Mouse (Mus musculus) neural tube, embryonic 11.5 days (tissue): ENCODE measurements at regions not wholly inside any gene's neighbourhood (a gene's known extent, or its start where the extent isn't known, plus 50 kb on each side); places are given as distances from the start of the nearest gene placed in this dataset.

ENCODE experiments used
- ATAC-seq: fragments of 200-750 bp; cut with Nextera tagmentation; 2 replicates; pipeline ENCODE4 v1.8.0; 2017; ENCODE audit warnings: moderate number of reproducible peaks, mild to moderate bottlenecking, moderate TSS enrichment, moderate library complexity; ENCODE audit not compliant: insufficient read depth, low FRiP score, low TSS enrichment
- DNase-seq: peaks from one replicate; pipeline ENCODE4 v3.0.0-alpha.2; 2015; ENCODE audit warnings: low spot score
- H3K27ac ChIP-seq: fragments of 300-500 bp; sonication (generic); 2 replicates; pipeline ENCODE4 v1.5.1; 2014; ENCODE audit warnings: low read depth, mild to moderate bottlenecking, low read length
- H3K27me3 ChIP-seq: fragments of 300-500 bp; sonication (generic); 2 replicates; pipeline ENCODE4 v1.6.1; 2014; ENCODE audit warnings: mild to moderate bottlenecking, low read length, mixed read lengths; ENCODE audit not compliant: control insufficient read depth, insufficient read depth
- H3K36me3 ChIP-seq: fragments of 300-500 bp; sonication (generic); 2 replicates; pipeline ENCODE4 v1.6.1; 2014; ENCODE audit warnings: mild to moderate bottlenecking, low read length, moderate library complexity, mixed read lengths; ENCODE audit not compliant: control insufficient read depth, insufficient read depth
- H3K4me1 ChIP-seq: fragments of 300-500 bp; sonication (generic); 2 replicates; pipeline ENCODE4 v1.6.1; 2014; ENCODE audit warnings: low read length, mixed read lengths; ENCODE audit not compliant: control insufficient read depth, insufficient read depth
- H3K4me2 ChIP-seq: fragments of 300-500 bp; sonication (generic); 2 replicates; pipeline ENCODE4 v1.6.1; 2014; ENCODE audit warnings: low read depth, mild to moderate bottlenecking, moderate library complexity
- H3K4me3 ChIP-seq: fragments of 300-500 bp; sonication (generic); 2 replicates; pipeline ENCODE4 v1.5.1; 2014; ENCODE audit warnings: low read depth, low read length
- H3K9ac ChIP-seq: fragments of 300-500 bp; sonication (generic); 2 replicates; pipeline ENCODE4 v1.6.1; 2014; ENCODE audit warnings: mild to moderate bottlenecking, low read length
- H3K9me3 ChIP-seq: fragments of 300-500 bp; sonication (generic); 2 replicates; pipeline ENCODE4 v1.6.1; 2016; ENCODE audit warnings: low read length; ENCODE audit not compliant: control insufficient read depth
- WGBS: fragments of 180-500 bp; shearing (Covaris S2); extraction: QIAGEN DNeasy Blood & Tissue Kit; methylation state at CpG from one replicate; pipeline ENCODE4 v1.1.7; 2014; 5-methylcytosine and 5-hydroxymethylcytosine counted together

DNA sequence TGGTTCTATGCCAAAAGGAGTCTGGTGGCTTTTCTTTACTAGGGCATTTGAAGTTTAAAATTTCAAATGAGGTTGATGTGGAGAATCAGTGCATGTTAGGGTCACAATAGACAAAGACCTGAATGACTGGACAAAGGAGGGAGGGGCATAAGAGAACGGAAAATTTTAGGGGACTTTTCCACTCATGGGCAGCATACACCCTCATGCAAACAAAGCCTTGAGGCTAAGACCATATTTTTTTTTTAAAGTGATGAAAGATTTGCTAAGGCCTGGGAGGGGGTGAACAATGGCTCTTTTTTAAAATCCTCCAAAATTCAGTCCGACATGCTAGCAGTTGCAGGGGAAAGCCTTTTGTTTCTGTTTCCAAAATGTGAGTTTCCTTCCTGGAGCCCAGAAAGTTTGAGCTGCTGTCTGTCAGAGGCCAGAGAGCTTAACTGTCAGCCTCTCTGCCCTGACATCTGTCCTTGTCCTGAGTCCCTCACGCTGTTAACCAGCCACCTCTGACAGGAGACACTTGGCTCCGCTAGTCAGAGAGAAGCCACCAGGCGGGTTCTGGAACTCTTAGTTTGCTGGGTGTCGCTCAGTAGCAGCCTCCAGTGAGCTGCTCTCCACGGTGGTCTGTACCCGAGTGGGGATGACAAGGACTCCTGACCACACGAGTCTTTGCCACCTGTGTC is 92.3 kb downstream of the 1700020N01Rik start:
- 47% methylated on average over 9 of the region's 9 CpGs for WGBS
- no peak for ATAC-seq
- H3K27me3 ChIP-seq, result no peaks in the 10 kb centered on the region
- no peak overlapping the region for H3K4me3 ChIP-seq
- no peak overlapping the region for H3K27ac ChIP-seq
- no peak overlapping the region for H3K9ac ChIP-seq
- H3K4me2 ChIP-seq, result no peak overlapping the region
- H3K9me3 ChIP-seq, result no peaks in the 10 kb centered on the region
- no peaks in the 10 kb centered on the region for H3K4me1 ChIP-seq
- H3K36me3 ChIP-seq, result no peaks in the 10 kb centered on the region
- DNase-seq, result no peak

DNA sequence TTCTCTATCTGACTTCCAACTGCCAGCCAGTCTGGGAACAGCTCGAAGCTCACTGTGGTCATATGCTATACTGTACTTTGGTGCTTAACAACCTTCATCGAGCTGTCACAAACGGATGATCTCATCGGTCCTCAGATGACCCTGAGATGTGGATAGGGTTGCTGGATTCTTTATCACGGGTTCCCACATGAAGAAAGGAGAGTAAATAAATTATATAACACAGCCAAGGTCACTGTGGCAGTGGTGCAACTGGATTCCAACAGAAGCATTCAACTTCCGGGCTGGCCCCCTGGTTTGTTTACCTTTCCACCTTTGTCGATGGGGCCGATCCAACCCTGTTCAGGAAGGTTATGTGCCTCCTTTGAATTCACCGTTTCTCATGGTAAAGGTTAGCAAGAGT is 93.1 kb downstream of the 1700020N01Rik start:
- no peak overlapping the region for H3K27ac ChIP-seq
- no peak overlapping the region for H3K4me2 ChIP-seq
- H3K9ac ChIP-seq, result no peak overlapping the region
- no peaks in the 10 kb centered on the region for H3K4me1 ChIP-seq
- no peak overlapping the region for H3K4me3 ChIP-seq
- H3K36me3 ChIP-seq, result no peaks in the 10 kb centered on the region
- ATAC-seq (no peak), DNase-seq (no peak)
- H3K9me3 ChIP-seq, result no peaks in the 10 kb centered on the region
- H3K27me3 ChIP-seq, result no peaks in the 10 kb centered on the region
- WGBS, result 71% methylated on average over 9 of the region's 9 CpGs

DNA sequence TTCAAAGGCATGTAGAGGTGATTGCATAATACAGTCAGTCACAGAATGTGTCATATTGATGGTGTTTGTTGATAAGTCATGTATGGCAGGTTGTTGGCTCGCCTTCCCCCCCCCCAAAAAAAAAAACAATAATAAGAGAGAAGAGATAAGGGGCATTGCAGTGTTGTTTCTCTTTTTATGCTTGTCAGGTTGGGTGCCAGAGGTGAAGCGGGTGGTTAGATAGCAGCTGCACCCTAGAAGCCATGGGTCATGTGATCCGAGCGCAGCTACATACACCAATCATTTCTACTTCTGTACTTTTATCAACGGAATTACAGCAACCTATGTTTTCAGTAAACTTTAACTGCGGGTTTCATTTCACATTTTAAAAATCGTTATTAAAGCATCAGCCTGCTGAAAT is 94.5 kb downstream of the 1700020N01Rik start:
- ATAC-seq, result no peak
- H3K9me3 ChIP-seq, result no peaks in the 10 kb centered on the region
- 89% methylated on average over 7 of the region's 7 CpGs for WGBS
- H3K27me3 ChIP-seq, result no peaks in the 10 kb centered on the region
- H3K36me3 ChIP-seq, result no peaks in the 10 kb centered on the region
- H3K4me3 ChIP-seq, result no peak overlapping the region
- no peak overlapping the region for H3K4me2 ChIP-seq
- DNase-seq, result no peak
- H3K9ac ChIP-seq, result no peak overlapping the region
- H3K27ac ChIP-seq, result no peak overlapping the region
- H3K4me1 ChIP-seq, result no peaks in the 10 kb centered on the region

DNA sequence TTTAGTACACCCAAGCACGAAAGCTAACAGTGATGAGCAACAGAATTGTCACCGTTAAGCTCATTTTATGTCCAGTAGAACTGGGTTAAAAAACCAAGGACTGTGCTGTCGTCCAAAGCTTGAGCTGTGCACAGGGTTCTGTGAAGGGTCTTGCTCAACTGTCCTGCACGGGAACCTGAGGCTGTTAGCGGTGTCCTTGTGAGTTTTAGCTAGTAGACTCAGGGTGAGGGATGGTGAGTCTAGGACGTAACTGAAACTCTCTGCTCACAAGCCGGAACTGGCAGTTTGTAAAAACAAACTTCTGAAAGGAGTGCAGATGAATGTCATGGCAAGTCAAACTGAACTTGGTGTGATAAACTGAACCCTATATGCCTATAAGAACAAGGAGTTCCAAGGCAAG is 95.6 kb downstream of the 1700020N01Rik start:
- H3K4me1 ChIP-seq, result no peaks in the 10 kb centered on the region
- no peak overlapping the region for H3K9ac ChIP-seq
- ATAC-seq (no peak), DNase-seq (no peak)
- no peak overlapping the region for H3K4me2 ChIP-seq
- H3K27me3 ChIP-seq, result no peaks in the 10 kb centered on the region
- H3K9me3 ChIP-seq, result no peaks in the 10 kb centered on the region
- H3K4me3 ChIP-seq, result no peak overlapping the region
- H3K27ac ChIP-seq, result no peak overlapping the region
- 85% methylated on average over 7 of the region's 7 CpGs for WGBS
- H3K36me3 ChIP-seq, result no peaks in the 10 kb centered on the region

DNA sequence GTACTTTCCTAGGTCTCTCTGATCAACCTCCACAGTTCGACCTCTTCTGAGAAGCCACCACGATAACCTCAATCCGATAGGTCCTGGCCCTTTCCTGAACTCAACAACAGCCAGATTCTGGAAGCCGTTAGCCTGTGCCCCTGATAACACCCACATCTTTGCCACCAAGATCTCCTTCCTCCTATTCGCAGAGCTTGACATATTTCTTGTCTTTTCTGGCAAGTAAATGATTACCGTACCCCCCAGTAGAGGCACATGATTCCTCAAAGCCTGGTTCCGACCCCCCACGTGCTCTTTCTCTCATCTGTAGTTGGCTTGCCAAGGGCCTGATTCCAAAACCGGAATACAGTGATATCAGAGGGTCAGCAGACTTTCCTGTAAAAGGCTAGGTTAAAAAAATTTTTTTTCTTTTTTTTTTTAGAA is 96.9 kb downstream of the 1700020N01Rik start:
- Histone ChIP-seq H3K4me2 (no peak overlapping the region), H3K36me3 (no peaks in the 10 kb centered on the region), H3K27ac (no peak overlapping the region), H3K4me1 (no peaks in the 10 kb centered on the region), H3K4me3 (no peak overlapping the region), H3K9ac (no peak overlapping the region), H3K27me3 (no peaks in the 10 kb centered on the region), H3K9me3 (no peaks in the 10 kb centered on the region)
- ATAC-seq (no peak), DNase-seq (no peak)
- 88% methylated on average over 9 of the region's 9 CpGs for WGBS

DNA sequence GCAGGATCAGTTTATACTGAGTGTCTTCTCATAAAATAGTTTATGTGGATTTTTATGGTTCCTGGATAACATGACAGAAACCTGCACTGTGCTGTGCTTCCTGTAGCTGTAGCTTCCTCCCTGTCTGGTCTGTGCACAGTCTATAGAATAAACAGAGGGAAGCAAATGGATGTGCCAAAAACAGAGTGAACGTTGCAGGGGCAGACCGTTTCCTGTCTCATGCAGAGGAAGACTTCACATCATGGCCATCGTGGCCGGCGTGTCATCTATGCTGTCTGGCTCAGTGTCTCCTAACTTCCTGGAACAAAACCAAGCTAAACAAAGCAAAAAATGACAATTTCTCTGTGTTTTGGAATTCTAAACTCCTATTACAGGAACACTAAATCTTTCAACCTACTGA is 102.2 kb downstream of the 1700020N01Rik start:
- no peaks in the 10 kb centered on the region for H3K27me3 ChIP-seq
- no peak overlapping the region for H3K27ac ChIP-seq
- no peaks in the 10 kb centered on the region for H3K9me3 ChIP-seq
- H3K4me2 ChIP-seq, result no peak overlapping the region
- H3K4me1 ChIP-seq, result no peaks in the 10 kb centered on the region
- H3K36me3 ChIP-seq, result no peaks in the 10 kb centered on the region
- no peak overlapping the region for H3K9ac ChIP-seq
- DNase-seq, result no peak
- 71% methylated on average over 5 of the region's 5 CpGs for WGBS
- ATAC-seq, result no peak
- no peak overlapping the region for H3K4me3 ChIP-seq

DNA sequence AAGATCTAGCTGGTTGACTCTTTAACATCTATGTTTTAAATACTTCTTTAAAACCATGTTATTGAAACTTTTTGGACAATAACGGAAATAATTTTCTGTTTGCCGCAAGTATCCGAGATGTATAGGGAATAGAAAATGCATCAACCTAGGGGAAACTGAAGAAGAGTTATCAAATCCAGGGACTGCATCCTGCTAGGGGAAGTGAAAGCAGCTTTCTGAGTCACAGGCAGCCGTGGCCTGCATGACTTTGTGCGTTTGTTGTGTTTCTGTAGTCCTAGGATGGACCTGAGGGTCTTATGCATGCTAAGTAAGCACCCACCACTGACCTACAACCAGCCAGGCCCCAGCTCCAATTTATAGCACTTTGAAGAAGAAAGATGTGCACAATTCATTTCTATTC is 103.7 kb downstream of the 1700020N01Rik start:
- H3K27ac ChIP-seq, result no peak overlapping the region
- 92% methylated on average over 5 of the region's 5 CpGs for WGBS
- ATAC-seq, result no peak
- no peak overlapping the region for H3K4me2 ChIP-seq
- no peak for DNase-seq
- H3K4me3 ChIP-seq, result no peak overlapping the region
- no peaks in the 10 kb centered on the region for H3K9me3 ChIP-seq
- H3K36me3 ChIP-seq, result no peaks in the 10 kb centered on the region
- no peaks in the 10 kb centered on the region for H3K4me1 ChIP-seq
- H3K27me3 ChIP-seq, result no peaks in the 10 kb centered on the region
- H3K9ac ChIP-seq, result no peak overlapping the region

DNA sequence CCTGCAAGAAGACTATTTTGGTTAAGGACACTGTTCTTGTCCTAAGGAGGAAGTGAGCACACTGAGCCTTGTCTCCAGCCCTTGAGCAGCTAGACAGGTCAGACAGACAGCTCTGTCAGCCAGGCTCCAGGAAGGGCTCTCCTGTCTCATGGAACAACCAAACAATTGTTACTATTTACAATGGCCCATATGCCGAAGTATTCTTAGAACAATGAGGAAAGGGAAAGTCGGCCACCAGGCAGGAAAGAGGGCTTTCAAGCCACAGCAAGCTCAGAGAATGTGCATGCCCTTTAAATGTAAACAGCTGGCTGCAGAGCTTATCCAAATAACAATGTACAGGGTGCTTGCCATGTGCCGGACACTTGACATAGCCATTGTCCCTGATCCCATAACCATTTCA is 108.6 kb downstream of the 1700020N01Rik start:
- WGBS, result 29% methylated on average over 3 of the region's 3 CpGs

DNA sequence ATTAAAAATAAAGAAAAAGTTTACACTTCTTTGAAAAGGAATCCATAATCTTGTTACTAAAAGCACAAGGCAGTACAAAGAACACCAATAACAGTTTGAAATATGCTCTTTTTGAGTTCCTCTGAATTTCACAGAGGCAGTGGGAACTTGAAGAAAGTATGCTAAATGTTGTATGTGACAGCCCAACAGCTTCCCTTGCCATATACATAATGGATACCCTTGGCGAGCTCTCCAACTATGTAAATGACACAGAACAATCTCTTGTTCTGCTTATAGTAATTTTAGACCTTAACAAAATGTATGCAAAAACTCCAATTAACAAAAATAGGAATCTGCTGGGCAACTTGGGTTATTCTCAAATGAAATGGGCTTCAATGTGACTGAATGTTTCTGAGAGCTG is 109.2 kb downstream of the 1700020N01Rik start:
- Histone ChIP-seq H3K4me1 (no peaks in the 10 kb centered on the region), H3K9me3 (no peaks in the 10 kb centered on the region), H3K4me2 (no peak overlapping the region), H3K4me3 (no peak overlapping the region), H3K9ac (no peak overlapping the region), H3K27ac (no peak overlapping the region), H3K36me3 (no peaks in the 10 kb centered on the region), H3K27me3 (no peaks in the 10 kb centered on the region)
- WGBS, result 76% methylated on average over 1 of the region's 1 CpGs
- no peak for DNase-seq
- no peak for ATAC-seq

More for the DNA sequence above, 108.6 kb downstream of the 1700020N01Rik start:
- H3K4me1 ChIP-seq, result no peaks in the 10 kb centered on the region
- no peak overlapping the region for H3K27ac ChIP-seq
- H3K27me3 ChIP-seq, result no peaks in the 10 kb centered on the region
- no peaks in the 10 kb centered on the region for H3K36me3 ChIP-seq
- no peak overlapping the region for H3K4me3 ChIP-seq
- no peak overlapping the region for H3K4me2 ChIP-seq
- no peaks in the 10 kb centered on the region for H3K9me3 ChIP-seq
- no peak overlapping the region for H3K9ac ChIP-seq
- ATAC-seq (no peak), DNase-seq (no peak)
